Mouse (Mus musculus) v-Abl transformed pro-B cells (cell line): ENCODE results near the gene Arhgef25.
"Not testable (repeated sequence)": the region's sequence is repeated elsewhere in the genome, so short reads cannot be mapped to it uniquely, and the experiment has no call there.

Experiments
- in situ Hi-C, 2 experiments: fragments of 400-800 bp; cut with MboI; formaldehyde crosslinking; loops; one replicate each; pipeline ENCODE4 v1.15.1; 2025; ENCODE audit not compliant: unreplicated experiment in 2 of 2

The Arhgef25 gene

GRCm38 (mm10) chr10:127170002-127170401 is 19.9 kb downstream of the Arhgef25 start:
- in situ Hi-C loops: loop anchor here in 1 of 2 experiments (5.0 kb wide), 1 partner anchor 43 kb away; no protein-coding TSS in a partner anchor

GRCm38 (mm10) chr10:127167614-127168192 is 22.2 kb downstream of the Arhgef25 start:
- in situ Hi-C loops: no loop called here

- in situ Hi-C loops: no loop called here
Measured at GRCm38 (mm10) chr10:127166771-127167613, 22.9 kb downstream of the Arhgef25 start.

- in situ Hi-C loops: no loop called here
Measured at GRCm38 (mm10) chr10:127166404-127166715, 23.5 kb downstream of the Arhgef25 start.

GRCm38 (mm10) chr10:127165654-127166403 is 24.1 kb downstream of the Arhgef25 start:
- in situ Hi-C loops: no loop called here

GRCm38 (mm10) chr10:127165354-127165653 is 24.6 kb downstream of the Arhgef25 start:
- in situ Hi-C loops: no loop called here

- in situ Hi-C loops: loop anchor here in 1 of 2 experiments (5.0 kb wide), 1 partner anchor 37 kb away; no protein-coding TSS in a partner anchor
Measured at GRCm38 (mm10) chr10:127164631-127165353, 25.1 kb downstream of the Arhgef25 start, which contains the start of gene B4galnt1. Gene B4galnt1 (plus strand): TSS chr10:127165225.

- in situ Hi-C loops: loop anchor here in 1 of 2 experiments (5.0 kb wide), 1 partner anchor 37 kb away; no protein-coding TSS in a partner anchor
Measured at GRCm38 (mm10) chr10:127164190-127164589, 25.7 kb downstream of the Arhgef25 start.

- in situ Hi-C loops: loop anchor here in 1 of 2 experiments (5.0 kb wide), 1 partner anchor 36 kb away; no protein-coding TSS in a partner anchor
Measured at GRCm38 (mm10) chr10:127162771-127163261, 27.1 kb downstream of the Arhgef25 start.

GRCm38 (mm10) chr10:127160728-127161127 is 29.2 kb downstream of the Arhgef25 start:
- in situ Hi-C loops: loop anchor here in 1 of 2 experiments (5.0 kb wide), 1 partner anchor 33 kb away; no protein-coding TSS in a partner anchor

GRCm38 (mm10) chr10:127160081-127160480 is 29.8 kb downstream of the Arhgef25 start:
- in situ Hi-C loops: loop anchor here in 1 of 2 experiments (5.0 kb wide), 1 partner anchor 33 kb away; no protein-coding TSS in a partner anchor

- in situ Hi-C loops: no loop called here
Measured at GRCm38 (mm10) chr10:127158471-127158870, 31.4 kb downstream of the Arhgef25 start.

GRCm38 (mm10) chr10:127156511-127156910 is 33.4 kb downstream of the Arhgef25 start:
- in situ Hi-C loops: no loop called here

- in situ Hi-C loops: no loop called here
Measured at GRCm38 (mm10) chr10:127156089-127156488, 33.8 kb downstream of the Arhgef25 start.

- in situ Hi-C loops: no loop called here
Measured at GRCm38 (mm10) chr10:127154652-127155051, 35.2 kb downstream of the Arhgef25 start.

GRCm38 (mm10) chr10:127154241-127154640 is 35.6 kb downstream of the Arhgef25 start:
- in situ Hi-C loops: no loop called here

- in situ Hi-C loops: no loop called here
Measured at GRCm38 (mm10) chr10:127153323-127153722, 36.6 kb downstream of the Arhgef25 start.

- in situ Hi-C loops: not testable (repeated sequence)
Measured at GRCm38 (mm10) chr10:127152556-127152955, 37.3 kb downstream of the Arhgef25 start.

- in situ Hi-C loops: not testable (repeated sequence)
Measured at GRCm38 (mm10) chr10:127151233-127151632, 38.6 kb downstream of the Arhgef25 start.

GRCm38 (mm10) chr10:127150471-127150872 is 39.4 kb downstream of the Arhgef25 start:
- in situ Hi-C loops: no loop called here
